Mouse (Mus musculus): ENCODE measurements around the gene Olfr1367. TPM values are rescaled to one million over a fixed set of nuclear protein-coding genes. Genes with fewer than 3 reads are reported as not detected.
"Not testable (repeated sequence)": the region's sequence is repeated elsewhere in the genome, so short reads cannot be mapped to it uniquely, and the experiment has no call there.

Olfr1367 gene
- polyA plus RNA-seq, 1 experiment, result not detected

GRCm38 (mm10) chr13:21372700-21373099 lies 26.0 kb downstream of the Olfr1367 start:
- 88% methylated on average over 2 of the region's 2 CpGs for WGBS
- no peak overlapping the region for H3K4me3 ChIP-seq (ENCODE audit: insufficient read depth, low read depth, low read length)
- TF ChIP-seq CTCF (IDR thresholded peaks at IDR 0.05; ENCODE audit: insufficient read depth, low read depth, low read length) (no peak), POLR2A (IDR thresholded peaks at IDR 0.05; ENCODE audit: insufficient read depth, low read depth, low read length) (no peak)
- H3K4me1 ChIP-seq (ENCODE audit: control insufficient read depth, insufficient read depth, low read length), result no peaks in the 10 kb centered on the region
- H3K27ac ChIP-seq (ENCODE audit: insufficient read depth, low read depth, low read length), result no peak overlapping the region

- no peak overlapping the region for H3K4me3 ChIP-seq (ENCODE audit: insufficient read depth, low read depth, low read length)
- H3K27ac ChIP-seq (ENCODE audit: insufficient read depth, low read depth, low read length), result no peak overlapping the region
- 91% methylated on average over 2 of the region's 2 CpGs for WGBS
- no peaks in the 10 kb centered on the region for H3K4me1 ChIP-seq (ENCODE audit: control insufficient read depth, insufficient read depth, low read length)
- TF ChIP-seq CTCF (IDR thresholded peaks at IDR 0.05; ENCODE audit: insufficient read depth, low read depth, low read length) (no peak), POLR2A (IDR thresholded peaks at IDR 0.05; ENCODE audit: insufficient read depth, low read depth, low read length) (no peak)
These were observed 31.1 kb downstream of the Olfr1367 start for GRCm38 (mm10) chr13:21377773-21378172.

GRCm38 (mm10) chr13:21395211-21395610 lies 48.5 kb downstream of the Olfr1367 start:
- TF ChIP-seq CTCF (IDR thresholded peaks at IDR 0.05; ENCODE audit: insufficient read depth, low read depth, low read length) (no peak), POLR2A (IDR thresholded peaks at IDR 0.05; ENCODE audit: insufficient read depth, low read depth, low read length) (no peak)
- Histone ChIP-seq H3K27ac (ENCODE audit: insufficient read depth, low read depth, low read length) (no peak overlapping the region), H3K4me1 (ENCODE audit: control insufficient read depth, insufficient read depth, low read length) (no peaks in the 10 kb centered on the region; the same call in 1 of the 2 replicates), H3K4me3 (ENCODE audit: insufficient read depth, low read depth, low read length) (no peak overlapping the region)
- 92% methylated on average over 1 of the region's 1 CpGs for WGBS

- H3K27ac ChIP-seq (ENCODE audit: insufficient read depth, low read depth, low read length), result no peak overlapping the region
- WGBS, result 94% methylated on average over 6 of the region's 6 CpGs
- TF ChIP-seq POLR2A (IDR thresholded peaks at IDR 0.05; ENCODE audit: insufficient read depth, low read depth, low read length), result no peak
- TF ChIP-seq CTCF (IDR thresholded peaks at IDR 0.05; ENCODE audit: insufficient read depth, low read depth, low read length), result no peak
- H3K4me3 ChIP-seq (ENCODE audit: insufficient read depth, low read depth, low read length), result no peak overlapping the region
- no peaks in the 10 kb centered on the region; the same call in 1 of the 2 replicates for H3K4me1 ChIP-seq (ENCODE audit: control insufficient read depth, insufficient read depth, low read length)
These were observed 48.9 kb downstream of the Olfr1367 start for GRCm38 (mm10) chr13:21395623-21396022.

- 92% methylated on average over 18 of the region's 18 CpGs for WGBS
- not testable (repeated sequence) for H3K4me1 ChIP-seq (ENCODE audit: control insufficient read depth, insufficient read depth, low read length); H3K4me3 ChIP-seq (ENCODE audit: insufficient read depth, low read depth, low read length); H3K27ac ChIP-seq (ENCODE audit: insufficient read depth, low read depth, low read length)
These were observed 49.3 kb downstream of the Olfr1367 start for GRCm38 (mm10) chr13:21396048-21396447.

GRCm38 (mm10) chr13:21397486-21397885 lies 50.8 kb downstream of the Olfr1367 start:
- WGBS, result 92% methylated on average over 2 of the region's 2 CpGs
- H3K4me1 ChIP-seq (ENCODE audit: control insufficient read depth, insufficient read depth, low read length), result peaks cover 2% of the 10 kb centered on the region; the same call in 1 of the 2 replicates

More at GRCm38 (mm10) chr13:21397486-21397885, 50.8 kb downstream of the Olfr1367 start:
- TF ChIP-seq CTCF (IDR thresholded peaks at IDR 0.05; ENCODE audit: insufficient read depth, low read depth, low read length) (no peak), POLR2A (IDR thresholded peaks at IDR 0.05; ENCODE audit: insufficient read depth, low read depth, low read length) (no peak)
- H3K4me3 ChIP-seq (ENCODE audit: insufficient read depth, low read depth, low read length), result no peak overlapping the region
- H3K27ac ChIP-seq (ENCODE audit: insufficient read depth, low read depth, low read length), result no peak overlapping the region

Other genes starting within 250 kb of the Olfr1367 start
- gene Olfr1369-ps1, start 235.4 kb upstream of the Olfr1367 start, polyA plus RNA-seq (2012; ENCODE audit: insufficient read depth, insufficient read length, low replicate concordance, missing spikeins), result not detected in 2 replicates
- gene Olfr263, start 217.3 kb upstream of the Olfr1367 start, polyA plus RNA-seq (2012; ENCODE audit: insufficient read depth, insufficient read length, low replicate concordance, missing spikeins), result not detected in 2 replicates
- not detected in 2 replicates for gene Olfr1368, start 201.0 kb upstream of the Olfr1367 start, polyA plus RNA-seq (2012; ENCODE audit: insufficient read depth, insufficient read length, low replicate concordance, missing spikeins)
- gene Trim27, start 167.5 kb upstream of the Olfr1367 start, polyA plus RNA-seq (2012; ENCODE audit: insufficient read depth, insufficient read length, low replicate concordance, missing spikeins), result not detected in 2 replicates
- not detected in 2 replicates for gene Gpx5, start 54.2 kb upstream of the Olfr1367 start, polyA plus RNA-seq (2012; ENCODE audit: insufficient read depth, insufficient read length, low replicate concordance, missing spikeins)
- not detected in 2 replicates for gene Gpx6, start 34.8 kb upstream of the Olfr1367 start, polyA plus RNA-seq (2012; ENCODE audit: insufficient read depth, insufficient read length, low replicate concordance, missing spikeins)
- not detected in 2 replicates for gene Zscan12, start 15.9 kb downstream of the Olfr1367 start, polyA plus RNA-seq (2012; ENCODE audit: insufficient read depth, insufficient read length, low replicate concordance, missing spikeins)
- gene Zkscan3, start 55.8 kb downstream of the Olfr1367 start, polyA plus RNA-seq (2012; ENCODE audit: insufficient read depth, insufficient read length, low replicate concordance, missing spikeins), result 126 TPM in 1 of 2 replicates, not detected in the other
- not detected in 2 replicates for gene Pgbd1, start 94.1 kb downstream of the Olfr1367 start, polyA plus RNA-seq (2012; ENCODE audit: insufficient read depth, insufficient read length, low replicate concordance, missing spikeins)
- not detected in 2 replicates for gene Zscan26, start 106.8 kb downstream of the Olfr1367 start, polyA plus RNA-seq (2012; ENCODE audit: insufficient read depth, insufficient read length, low replicate concordance, missing spikeins)
- not detected in 2 replicates for gene Nkapl, start 121.6 kb downstream of the Olfr1367 start, polyA plus RNA-seq (2012; ENCODE audit: insufficient read depth, insufficient read length, low replicate concordance, missing spikeins)
- gene Zkscan4, start 132.0 kb downstream of the Olfr1367 start, polyA plus RNA-seq (2012; ENCODE audit: insufficient read depth, insufficient read length, low replicate concordance, missing spikeins), result not detected in 2 replicates
- not detected in 2 replicates for gene Gm10065, start 132.5 kb downstream of the Olfr1367 start, polyA plus RNA-seq (2012; ENCODE audit: insufficient read depth, insufficient read length, low replicate concordance, missing spikeins)
- gene AK157302, start 148.3 kb downstream of the Olfr1367 start, polyA plus RNA-seq (2012; ENCODE audit: insufficient read depth, insufficient read length, low replicate concordance, missing spikeins), result not detected in 2 replicates
- gene Gm11273, start 154.5 kb downstream of the Olfr1367 start, polyA plus RNA-seq (2012; ENCODE audit: insufficient read depth, insufficient read length, low replicate concordance, missing spikeins), result not detected in 2 replicates
- not detected in 2 replicates for gene Zkscan8, start 184.2 kb downstream of the Olfr1367 start, polyA plus RNA-seq (2012; ENCODE audit: insufficient read depth, insufficient read length, low replicate concordance, missing spikeins)
- not detected in 2 replicates for gene Olfr1366, start 195.9 kb downstream of the Olfr1367 start, polyA plus RNA-seq (2012; ENCODE audit: insufficient read depth, insufficient read length, low replicate concordance, missing spikeins)
- gene Olfr1535, start 213.0 kb downstream of the Olfr1367 start, polyA plus RNA-seq (2012; ENCODE audit: insufficient read depth, insufficient read length, low replicate concordance, missing spikeins), result not detected in 2 replicates
- gene Olfr1364, start 234.8 kb downstream of the Olfr1367 start, polyA plus RNA-seq (2012; ENCODE audit: insufficient read depth, insufficient read length, low replicate concordance, missing spikeins), result not detected in 2 replicates